Mouse (Mus musculus): ENCODE results near the gene 9230112D13Rik.

Gene 9230112D13Rik

DNA sequence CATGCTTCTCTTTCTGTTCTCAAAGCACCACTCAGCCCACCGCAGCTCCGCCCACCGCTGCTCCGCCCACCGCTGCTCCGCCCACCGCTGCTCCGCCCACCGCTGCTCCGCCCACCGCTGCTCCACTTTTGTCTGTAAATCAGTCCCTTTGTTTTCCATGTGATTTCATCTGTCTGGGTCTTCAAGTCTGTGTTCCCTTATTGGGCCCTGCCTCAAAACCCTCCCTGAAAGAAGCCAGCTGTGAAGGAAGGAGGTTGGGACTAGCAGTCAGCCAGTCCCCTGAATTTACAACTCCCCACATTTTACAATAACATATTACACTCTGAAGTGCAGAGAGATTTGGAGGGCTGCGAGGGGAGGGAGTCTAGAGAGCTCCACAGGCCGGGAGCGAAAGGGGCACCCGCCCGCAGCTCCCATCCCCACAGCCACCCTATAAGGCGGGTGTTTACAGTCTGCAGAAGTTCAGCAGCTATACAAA lies 18.1 kb upstream of the 9230112D13Rik start:
- DNase-seq, result no peak

GRCm38 (mm10) chr14:34535883-34536282 lies 13.3 kb upstream of the 9230112D13Rik start:
- no peak for DNase-seq

GRCm38 (mm10) chr14:34533537-34533936 lies 10.9 kb upstream of the 9230112D13Rik start:
- no peak for DNase-seq

GRCm38 (mm10) chr14:34532536-34532935 lies 9.9 kb upstream of the 9230112D13Rik start:
- DNase-seq, result no peak

- DNase-seq, result no peak
These were observed 6.2 kb upstream of the 9230112D13Rik start for GRCm38 (mm10) chr14:34528804-34529203.

DNA sequence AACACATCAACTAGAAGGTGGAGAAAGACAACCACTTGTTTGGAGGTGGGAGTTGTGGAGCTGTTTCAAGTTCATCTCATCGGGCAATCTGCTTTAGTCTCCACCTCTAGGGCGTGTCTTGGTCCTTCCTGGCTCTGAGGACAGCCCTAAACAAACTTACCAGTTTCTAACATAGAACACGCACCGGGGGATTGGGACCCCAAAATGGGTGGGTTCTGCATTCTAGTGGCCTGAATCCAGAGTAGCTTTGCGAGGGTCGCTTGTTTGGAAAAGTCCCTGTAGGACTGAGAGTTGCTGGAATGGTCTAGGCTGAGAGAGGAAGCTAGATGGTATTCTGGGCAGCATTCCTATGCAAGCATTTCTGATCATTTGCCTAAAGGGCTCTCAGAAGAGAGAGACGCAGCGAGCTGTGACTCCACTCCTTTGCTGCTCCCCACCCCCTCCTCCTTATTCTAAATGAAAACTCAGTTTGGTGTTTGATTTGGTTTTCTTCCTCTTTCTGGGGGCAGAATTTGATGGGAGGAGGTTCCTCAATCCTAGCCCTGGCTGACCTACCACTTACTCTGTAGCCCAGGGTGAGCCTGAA lies 4.5 kb downstream of the 9230112D13Rik start:
- DNase-seq, result no peak

GRCm38 (mm10) chr14:34516960-34517577 lies 5.5 kb downstream of the 9230112D13Rik start:
- no peak for DNase-seq

- no peak for DNase-seq
These were observed 6.7 kb downstream of the 9230112D13Rik start for GRCm38 (mm10) chr14:34515860-34516259.

DNA sequence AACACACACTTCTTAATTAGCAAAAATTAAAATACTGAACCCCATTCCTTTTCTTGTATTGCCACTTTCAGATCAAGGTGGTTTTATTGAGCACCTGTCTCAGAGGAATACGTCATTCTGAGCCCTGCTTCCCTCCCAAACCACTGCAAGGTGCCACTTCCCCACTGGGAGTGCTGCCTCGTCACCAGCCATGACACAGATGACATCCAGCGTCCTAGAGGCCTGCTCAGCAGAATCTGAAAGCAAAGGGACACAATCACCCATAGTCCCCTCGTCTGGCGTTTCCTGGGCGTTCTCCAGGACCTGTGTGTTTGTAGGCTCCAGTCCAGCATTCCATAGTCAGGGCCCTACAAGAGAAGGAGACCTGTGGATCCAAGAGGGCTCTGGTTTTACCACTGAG lies 8.5 kb downstream of the 9230112D13Rik start:
- no peak for DNase-seq

DNA sequence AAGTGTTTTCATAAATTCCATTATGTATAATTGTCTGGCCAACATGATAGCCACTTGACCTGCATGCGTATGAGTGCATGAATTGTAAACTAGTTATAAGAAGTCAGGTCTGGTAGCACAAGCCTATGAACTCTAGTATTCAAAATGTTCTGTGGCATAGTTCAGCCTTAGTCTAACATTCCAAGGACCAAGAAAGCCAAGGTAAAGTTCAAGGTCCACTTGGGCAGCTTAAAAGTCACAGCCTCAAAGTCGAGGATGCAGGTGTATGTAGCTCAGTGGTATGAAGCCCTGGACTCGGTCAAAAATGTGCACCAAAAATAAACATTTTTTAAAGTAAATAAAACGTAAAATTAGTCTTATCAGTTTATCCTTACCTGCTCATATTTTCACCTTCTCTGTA lies 10.0 kb downstream of the 9230112D13Rik start:
- no peak for DNase-seq

- DNase-seq, result no peak
These were observed 10.7 kb downstream of the 9230112D13Rik start for GRCm38 (mm10) chr14:34511901-34512300.

DNA sequence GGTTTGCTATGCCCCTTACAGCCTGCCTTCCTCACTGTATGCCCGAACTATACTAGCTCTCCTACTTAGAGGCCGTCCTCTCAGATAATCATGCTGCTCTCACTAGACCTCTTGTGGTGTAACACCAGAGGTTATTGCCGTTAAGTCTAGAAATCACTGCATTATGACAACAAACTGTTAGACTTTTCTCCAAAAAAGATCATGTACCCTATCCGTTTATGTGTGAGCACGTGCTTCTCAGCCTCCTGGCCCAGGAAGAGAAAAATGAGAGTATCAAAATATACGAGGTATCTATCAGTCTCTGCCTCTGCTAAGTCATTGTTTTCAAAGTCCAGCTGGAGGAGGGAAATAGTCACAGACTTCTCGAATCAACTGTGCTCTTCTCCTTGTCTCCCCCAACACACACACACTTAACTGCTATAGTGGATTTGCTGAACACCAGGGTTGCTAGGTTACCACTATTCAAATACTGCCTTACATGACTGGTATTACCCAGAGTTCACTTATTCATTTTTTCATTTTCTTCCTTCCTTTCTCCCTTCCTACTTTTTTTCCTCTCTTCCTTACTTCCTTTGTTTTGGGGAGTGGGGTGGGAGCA lies 13.7 kb downstream of the 9230112D13Rik start:
- no peak for DNase-seq

DNA sequence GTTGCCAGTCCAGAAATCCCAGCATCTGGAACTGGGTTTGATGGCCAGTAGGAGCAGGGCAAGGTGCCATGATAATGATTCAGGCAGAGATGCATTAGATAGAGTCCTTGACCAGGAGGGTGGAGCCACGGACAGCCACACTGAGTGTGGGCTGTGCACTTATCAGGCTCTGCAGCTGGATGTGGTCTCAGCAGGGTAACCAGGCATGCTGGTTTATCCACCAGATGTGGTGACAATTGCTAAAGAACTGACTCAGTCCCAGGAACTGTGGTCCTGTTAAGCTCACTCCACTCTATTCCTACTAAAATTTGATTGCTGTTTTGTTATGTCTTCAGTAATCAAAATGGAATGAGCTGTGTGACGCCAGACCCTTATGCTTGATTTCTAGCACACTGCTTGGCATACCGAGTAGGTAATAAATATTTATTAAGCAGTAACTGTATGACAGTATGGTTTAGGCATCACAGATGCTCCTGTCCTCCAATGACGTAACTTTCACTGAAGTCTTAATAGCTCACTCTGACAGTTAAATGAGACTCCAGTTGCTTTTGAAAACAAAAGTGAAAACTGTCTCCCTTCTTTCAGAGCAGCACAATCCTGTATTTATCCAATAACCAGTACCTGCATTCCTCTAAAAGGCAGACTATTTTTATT lies 14.3 kb downstream of the 9230112D13Rik start:
- DNase-seq, result no peak

- DNase-seq, result no peak
These were observed 17.3 kb downstream of the 9230112D13Rik start for GRCm38 (mm10) chr14:34505309-34505708.

GRCm38 (mm10) chr14:34504377-34504776 lies 18.2 kb downstream of the 9230112D13Rik start:
- no peak for DNase-seq

- no peak for DNase-seq
These were observed 18.8 kb downstream of the 9230112D13Rik start for GRCm38 (mm10) chr14:34503759-34504158.

DNA sequence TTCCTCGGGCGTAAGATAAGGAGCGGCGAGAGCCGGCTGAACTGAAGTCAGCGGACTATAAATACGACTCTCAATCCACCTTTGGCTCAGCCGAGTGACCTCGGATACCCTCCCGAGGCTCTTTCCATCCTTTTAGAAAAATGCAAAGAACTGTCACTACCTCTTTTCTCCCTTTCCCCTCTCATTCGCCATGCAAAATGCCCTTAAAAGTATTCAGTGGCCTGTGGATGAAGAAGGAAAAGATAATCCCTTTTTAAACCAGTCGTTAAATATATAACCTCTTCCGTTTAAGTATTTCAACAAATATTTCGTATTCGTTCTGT lies 19.3 kb downstream of the 9230112D13Rik start, which contains the start of gene Bmpr1a:
Gene Bmpr1a, minus strand, starts transcription at position 17 of the 323 bp plus-strand sequence.
- DNase-seq, result no peak

DNA sequence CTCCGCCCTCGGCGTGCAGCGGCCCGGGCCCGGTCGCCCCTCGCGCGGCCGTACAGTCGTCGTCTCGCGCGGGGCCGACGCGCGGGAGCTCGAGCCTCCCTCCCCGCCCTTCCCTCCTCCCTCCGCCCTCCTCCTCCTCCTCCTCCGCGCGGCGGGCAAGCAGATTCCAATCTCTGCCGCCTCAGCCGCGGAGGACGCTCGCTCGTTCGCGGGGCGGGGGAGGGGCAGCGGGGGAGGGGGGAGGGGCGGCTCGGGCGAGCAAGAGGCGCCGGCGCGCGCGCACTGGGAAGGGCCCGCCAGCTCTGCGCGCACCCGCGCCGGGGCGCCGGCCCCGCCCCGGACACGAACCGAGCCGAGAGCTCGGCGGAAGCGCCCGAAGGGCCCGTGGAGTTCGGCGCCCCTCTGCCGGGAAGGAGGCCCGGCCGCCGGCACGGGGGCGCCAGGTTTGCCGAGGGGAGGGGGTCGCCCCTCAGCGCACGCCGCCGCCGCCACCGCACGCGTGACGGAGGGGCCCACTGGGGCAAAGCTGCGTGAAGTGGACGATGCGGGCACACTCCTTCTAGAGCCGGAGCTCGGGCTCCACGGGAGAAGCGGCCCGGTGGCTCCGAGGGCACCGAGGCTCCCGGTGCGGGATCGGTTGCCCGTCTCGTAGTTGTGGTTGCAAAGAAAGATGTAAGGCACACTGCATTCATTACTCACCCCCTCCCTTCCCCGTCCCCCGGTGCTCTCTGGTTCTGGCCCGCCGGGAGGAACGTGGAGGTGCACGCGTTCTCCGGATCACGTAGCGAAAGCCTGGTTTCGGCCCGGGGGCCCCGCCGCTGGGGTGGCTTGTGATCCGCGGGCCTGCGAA lies 19.9 kb downstream of the 9230112D13Rik start:
- DNase-seq, result peak; percentile 90

- DNase-seq, result peak; percentile 72
These were observed 20.7 kb downstream of the 9230112D13Rik start for GRCm38 (mm10) chr14:34501804-34502474.

- DNase-seq, result no peak
These were observed 21.2 kb downstream of the 9230112D13Rik start for GRCm38 (mm10) chr14:34501447-34501803.

DNA sequence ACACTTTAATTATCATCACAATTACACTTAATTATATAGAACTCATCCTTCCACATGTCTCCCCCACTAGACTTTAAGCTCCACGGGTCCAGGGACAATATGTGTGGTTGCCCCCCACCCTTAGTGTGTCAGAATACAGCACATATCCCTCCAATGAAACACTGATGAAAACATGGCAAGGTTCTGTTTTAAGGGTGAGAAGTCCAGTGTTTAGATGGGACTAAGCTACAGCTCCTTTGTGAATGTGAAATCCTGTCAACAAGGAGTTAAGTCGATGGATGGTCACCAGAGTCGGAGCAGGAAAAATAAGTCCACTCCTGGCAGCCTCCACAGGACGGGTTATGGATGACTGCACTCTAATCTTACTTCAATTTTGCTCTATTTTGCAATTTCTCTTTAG lies 22.3 kb downstream of the 9230112D13Rik start:
- DNase-seq, result no peak

- DNase-seq, result no peak
These were observed 22.9 kb downstream of the 9230112D13Rik start for GRCm38 (mm10) chr14:34499664-34500063.
